Mouse (Mus musculus) spleen, postnatal 14 days (tissue): ENCODE data around the gene Ctdsp1.

Source experiments
- DNase-seq, 2 experiments: peaks; one replicate each; pipeline ENCODE4 v3.0.0; 2021 to 2022; ENCODE audit warnings: low spot score in 2 of 2

The Ctdsp1 gene

GRCm38 (mm10) chr1:74390924-74391748 lies at the start of gene Ctdsp1:
Gene Ctdsp1, plus strand, starts transcription at chr1:74391509.
- DNase-seq = peak; percentile 86 to 94

GRCm38 (mm10) chr1:74341898-74342297 lies 49.4 kb upstream of the Ctdsp1 start:
- no peak for DNase-seq

DNA sequence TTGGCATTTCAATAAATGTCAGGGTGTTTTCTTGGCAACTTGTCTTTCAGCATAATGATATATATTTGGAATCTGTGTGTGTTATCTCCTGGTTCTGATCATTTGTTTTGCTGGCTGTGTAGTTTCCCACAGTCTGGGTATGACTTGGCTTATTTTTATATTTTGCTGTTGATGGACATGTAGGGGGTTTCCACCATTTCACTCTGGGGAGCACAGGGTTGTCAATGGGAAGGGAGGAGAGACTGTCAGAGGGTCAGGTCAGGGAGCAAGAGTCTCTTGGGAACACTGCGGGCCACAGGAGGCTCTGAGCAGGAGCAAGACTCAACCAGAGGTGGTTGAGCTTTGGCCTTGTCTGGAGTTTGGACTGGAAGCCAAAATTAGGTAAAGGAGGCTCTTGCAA lies 49.0 kb upstream of the Ctdsp1 start:
- DNase-seq = no peak

DNA sequence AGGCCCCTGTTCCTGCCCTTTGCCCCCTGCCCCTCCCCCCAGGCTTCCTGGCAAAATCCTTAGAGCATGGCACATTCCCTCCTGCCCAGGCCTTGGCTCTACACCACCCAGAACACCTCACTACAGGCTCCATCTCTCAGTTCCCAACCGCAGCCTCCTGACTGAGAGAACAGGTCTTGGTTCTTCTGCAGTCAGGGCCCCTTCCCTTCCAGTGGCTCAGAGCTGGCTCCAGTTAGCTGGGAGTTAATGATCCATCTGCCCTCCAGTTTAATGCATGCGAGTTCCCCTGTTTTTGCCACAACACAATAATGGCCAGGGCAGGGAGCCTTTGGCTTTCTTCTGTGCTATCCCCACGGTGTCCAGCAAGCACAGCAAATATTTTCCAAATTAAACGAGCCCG lies 48.1 kb upstream of the Ctdsp1 start:
- no peak for DNase-seq

DNA sequence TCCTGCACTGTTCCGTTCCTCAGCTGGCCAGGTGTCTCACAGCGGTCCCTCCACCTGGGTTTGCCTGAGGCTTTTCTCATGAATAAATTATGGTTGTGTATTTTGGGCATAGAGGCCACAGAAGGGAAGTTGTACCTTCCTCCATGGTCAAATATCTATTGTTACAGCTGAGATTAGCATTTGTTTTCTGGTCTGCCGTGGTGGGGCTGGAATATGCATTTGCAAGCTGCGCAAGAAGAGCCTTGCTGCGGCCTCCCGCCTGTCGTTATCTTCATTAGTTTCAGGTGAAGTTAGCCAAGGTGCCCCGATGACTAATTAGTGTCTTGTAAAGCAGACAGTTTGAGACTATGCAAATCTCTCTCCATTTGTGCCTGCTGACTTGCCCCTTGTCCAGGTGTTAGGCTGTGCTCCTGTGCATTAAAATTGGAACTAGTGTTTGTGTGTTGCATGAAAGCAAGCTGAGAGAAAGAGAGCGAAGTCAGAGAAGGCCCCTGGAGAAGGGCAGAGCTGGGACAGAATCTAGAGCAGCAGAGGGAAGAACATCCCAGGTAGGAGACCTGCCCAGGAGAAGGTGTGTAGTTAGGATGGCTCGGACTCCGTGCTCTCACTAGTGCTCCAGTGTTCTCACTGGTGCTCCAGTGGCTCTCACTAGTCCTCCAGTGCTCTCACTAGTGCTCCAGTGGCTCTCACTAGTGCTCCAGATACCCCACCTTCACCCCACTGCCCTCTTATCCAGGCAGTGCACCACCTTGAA lies 47.0 kb upstream of the Ctdsp1 start:
- no peak for DNase-seq

GRCm38 (mm10) chr1:74351185-74351769 lies 40.0 kb upstream of the Ctdsp1 start:
- DNase-seq = no peak

DNA sequence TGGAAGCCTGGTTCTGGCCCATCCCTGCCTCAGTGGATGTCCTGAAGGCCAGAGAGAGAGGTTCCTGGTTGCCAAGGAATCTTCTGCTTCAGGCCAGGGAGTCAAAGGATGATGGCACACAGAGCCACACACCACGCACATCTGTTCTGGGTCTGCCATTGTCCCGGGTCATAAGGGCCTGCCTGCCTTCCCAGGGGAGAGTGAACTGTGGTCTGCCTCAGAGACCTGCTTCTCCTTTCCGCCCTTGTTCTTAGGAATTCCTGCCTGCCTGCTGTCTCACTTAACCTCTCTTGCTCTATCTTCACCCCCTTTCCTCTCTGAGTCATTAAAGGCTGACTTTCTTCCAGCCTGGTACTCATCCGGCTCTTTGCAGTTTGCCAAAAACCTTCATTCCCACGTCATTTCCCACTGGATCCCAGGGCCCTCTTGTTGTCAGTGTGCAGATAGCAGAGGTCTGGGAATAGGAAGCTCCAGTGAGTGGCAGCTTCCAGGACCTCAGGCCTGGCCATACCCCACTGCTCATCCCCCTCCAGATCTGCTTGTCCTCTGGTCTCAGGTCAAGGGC lies 38.7 kb upstream of the Ctdsp1 start:
- DNase-seq = no peak

GRCm38 (mm10) chr1:74353453-74354229 lies 37.7 kb upstream of the Ctdsp1 start:
- DNase-seq = no peak

DNA sequence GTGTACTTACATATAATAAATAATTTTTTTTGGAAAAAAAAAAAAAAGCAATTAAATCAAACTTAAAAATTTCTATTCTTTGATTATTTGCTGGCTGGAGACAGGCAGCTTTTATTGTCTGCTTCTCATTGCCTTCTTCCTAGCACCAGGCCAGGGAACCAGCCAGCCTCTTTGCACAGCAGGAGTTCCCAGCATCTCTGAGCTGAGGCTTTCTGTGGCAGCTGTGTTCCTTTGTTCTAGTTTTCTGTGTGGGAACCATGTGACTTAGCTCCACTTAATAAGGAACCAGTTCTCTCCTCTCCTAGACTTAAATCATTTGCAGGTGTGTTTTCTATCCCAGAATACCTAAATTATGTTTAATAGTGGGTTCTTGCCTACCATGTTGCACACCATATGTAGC lies 33.8 kb upstream of the Ctdsp1 start:
- DNase-seq = no peak

GRCm38 (mm10) chr1:74359952-74360517 lies 31.3 kb upstream of the Ctdsp1 start:
- no peak for DNase-seq

- peak in 1 of 2 experiments; percentile 41 for DNase-seq
These were observed 29.5 kb upstream of the Ctdsp1 start, which contains the start of gene Catip for GRCm38 (mm10) chr1:74361812-74362211. Gene Catip, plus strand, starts transcription at chr1:74362108.

DNA sequence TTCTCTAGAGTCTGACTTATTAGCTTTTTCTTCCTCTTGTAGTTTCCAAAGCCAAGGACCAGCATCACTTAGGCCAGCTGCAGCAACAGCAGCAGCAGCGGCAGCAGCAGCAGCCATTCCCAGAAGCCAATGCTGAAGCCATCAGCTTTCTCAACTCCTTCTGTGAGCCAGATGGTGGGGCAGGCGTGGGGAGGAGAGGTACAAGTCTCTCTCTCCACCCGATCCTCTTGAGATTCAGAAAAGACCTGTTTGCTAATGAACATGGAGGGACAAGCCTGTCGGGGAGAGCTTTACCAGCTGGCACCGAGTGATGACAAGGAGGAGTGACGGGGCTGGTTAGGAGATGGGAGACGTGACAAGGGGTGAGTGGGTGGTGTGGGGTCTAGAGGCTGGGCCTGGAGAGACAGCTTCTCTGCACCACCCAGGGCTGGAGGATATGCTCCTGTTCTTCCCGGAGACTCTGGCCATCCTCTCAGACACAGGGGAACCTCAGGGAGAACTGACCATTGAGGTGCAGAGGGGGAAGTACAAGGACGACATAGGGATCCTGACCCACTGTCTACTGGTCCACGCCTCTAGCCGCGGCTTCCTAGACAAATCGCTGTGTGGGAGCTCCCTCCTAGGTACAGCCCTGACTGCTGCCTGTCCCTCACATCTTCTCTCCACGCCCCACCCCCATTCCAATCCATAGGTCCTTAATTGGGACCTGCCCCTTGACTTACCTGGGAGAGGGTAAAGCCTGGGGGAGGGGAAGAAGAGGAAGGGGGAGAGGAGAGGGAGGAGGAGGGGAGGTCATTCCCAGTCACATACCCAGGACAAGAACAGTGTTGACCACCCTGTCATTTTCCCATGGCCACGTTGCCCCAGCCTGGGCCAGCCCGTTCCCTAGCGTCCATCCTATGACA lies 28.7 kb upstream of the Ctdsp1 start:
- DNase-seq = no peak

DNA sequence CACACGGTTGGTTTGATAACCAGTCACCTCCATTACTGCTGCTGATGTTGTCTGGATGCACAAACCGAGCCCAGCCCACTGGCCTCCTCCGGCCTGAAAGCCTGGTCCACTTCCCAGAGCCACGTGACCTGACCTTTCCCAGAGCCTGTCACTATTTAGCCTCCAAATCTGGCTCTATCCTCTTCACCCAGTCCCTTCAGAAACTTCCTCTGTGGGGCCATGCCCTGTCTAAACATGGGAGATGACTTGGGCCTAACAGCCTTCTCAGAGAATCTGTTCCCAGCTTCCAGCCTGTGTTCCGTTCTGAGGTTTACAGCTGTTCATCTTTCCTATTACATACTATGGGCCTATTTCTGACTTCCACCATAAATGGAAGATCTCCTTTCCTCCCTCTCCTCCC lies 27.9 kb upstream of the Ctdsp1 start:
- no peak for DNase-seq

GRCm38 (mm10) chr1:74364270-74364669 lies 27.0 kb upstream of the Ctdsp1 start:
- no peak for DNase-seq

DNA sequence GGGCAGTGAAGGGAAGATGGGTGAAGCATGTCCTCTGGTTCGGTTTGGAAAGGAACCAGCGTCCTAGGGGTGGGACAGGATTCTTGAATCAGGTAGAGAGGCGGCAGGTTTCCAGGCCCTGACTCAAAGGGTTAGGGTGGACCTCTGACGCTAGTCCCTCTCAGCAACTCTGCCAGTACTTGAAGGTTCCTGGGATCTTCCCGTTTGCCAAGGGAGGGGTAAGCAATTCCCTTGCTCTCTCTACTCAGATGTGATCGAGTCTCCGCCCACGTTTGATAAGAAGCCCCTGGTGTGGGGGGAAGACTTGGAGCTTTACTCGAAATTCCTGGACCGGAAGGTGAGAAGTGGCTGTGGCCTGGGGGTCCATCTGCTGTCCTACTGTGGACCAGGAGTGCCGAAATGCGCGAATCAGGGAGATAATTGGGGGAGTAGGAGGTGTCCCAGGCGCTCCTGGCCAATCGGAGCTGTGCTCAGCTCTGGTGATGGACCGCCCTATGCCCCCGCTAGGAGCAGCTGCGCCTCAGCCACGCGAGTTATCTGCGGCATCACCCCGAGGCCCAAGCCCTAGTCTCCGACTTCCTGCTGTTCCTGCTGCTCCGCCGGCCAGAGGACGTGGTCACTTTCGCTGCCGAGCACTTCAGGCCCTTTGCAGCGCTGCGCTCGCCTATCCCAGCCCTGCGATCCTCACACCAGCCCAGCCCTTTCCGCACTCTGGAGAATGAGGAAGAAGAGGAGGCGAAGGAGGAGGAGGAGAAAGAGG lies 23.2 kb upstream of the Ctdsp1 start:
- no peak for DNase-seq

- DNase-seq = no peak
These were observed 21.3 kb upstream of the Ctdsp1 start for GRCm38 (mm10) chr1:74370040-74370439.

- DNase-seq = no peak
These were observed 17.9 kb upstream of the Ctdsp1 start for GRCm38 (mm10) chr1:74373372-74373771.

DNA sequence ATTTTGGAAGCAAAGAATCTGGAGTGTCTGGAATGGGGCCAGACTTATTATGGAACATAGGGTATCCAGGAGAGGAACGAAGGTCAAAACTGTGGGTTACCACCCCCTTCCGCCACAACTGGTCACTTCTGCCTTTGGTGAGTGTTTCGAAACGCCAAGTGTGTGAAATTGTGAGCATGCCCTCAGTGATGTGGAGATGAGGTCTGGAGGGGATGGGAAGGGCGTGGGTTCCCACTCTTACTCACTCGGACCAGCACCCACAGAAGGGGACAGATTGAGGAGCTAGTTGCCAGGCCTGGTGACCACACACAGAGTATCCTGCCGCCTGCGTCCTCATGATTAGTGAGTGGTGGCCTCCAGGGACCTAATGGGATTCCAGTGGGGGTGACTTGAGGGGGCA lies 16.3 kb upstream of the Ctdsp1 start, which contains the start of gene Slc11a1:
Slc11a1 (plus strand) TSS at position 216 of the 400 bp plus-strand sequence.
- DNase-seq = no peak

DNA sequence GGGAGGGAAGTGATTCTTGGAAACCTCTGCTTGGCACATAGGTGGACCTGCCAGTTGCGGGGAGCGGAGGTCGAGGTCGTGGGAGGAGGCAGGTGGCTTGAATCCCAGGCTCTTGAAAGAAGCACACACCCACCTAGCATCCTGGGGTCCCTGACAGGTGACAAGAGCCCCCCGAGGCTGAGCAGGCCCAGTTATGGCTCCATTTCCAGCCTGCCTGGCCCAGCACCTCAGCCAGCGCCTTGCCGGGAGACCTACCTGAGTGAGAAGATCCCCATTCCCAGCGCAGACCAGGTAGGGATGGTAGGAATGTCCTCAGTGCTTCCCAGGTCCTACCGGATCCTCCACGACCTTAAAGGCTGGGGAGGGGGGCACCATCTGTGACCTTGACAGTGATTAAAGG lies 15.7 kb upstream of the Ctdsp1 start:
- DNase-seq = no peak
